Comparison of ENCODE assay signal across 16 mouse cellular contexts in genomic region chr4:133488619-133489392, GRCm38 (mm10). TPM values are rescaled to one million over a fixed set of nuclear protein-coding genes. Genes with fewer than 3 reads are reported as not detected.
DNase-seq lines count a peak whose midpoint lies in the region; ATAC-seq and TF ChIP-seq lines count a peak whose summit lies in the region.
"Had no signal": no experiment of that assay in that cellular context is flagged by ENCODE, and none has a peak within 500 bp of the region (broad histone marks: within the 10 kb centered on the region; RNA-seq: fewer than 3 reads in every experiment).

No protein-coding gene starts in this region.

- H3K36me3 ChIP-seq in kidney, embryonic 15.5 days, result no peaks in the 10 kb centered on the region
- no peaks in the 10 kb centered on the region for H3K36me3 ChIP-seq in kidney, embryonic 14.5 days (ENCODE audit: control insufficient read depth, insufficient read depth, low read length)
- H3K36me3 ChIP-seq in intestine, embryonic 15.5 days, result no peaks in the 10 kb centered on the region
- no peaks in the 10 kb centered on the region for H3K36me3 ChIP-seq in liver, embryonic 12.5 days
- no peaks in the 10 kb centered on the region for H3K36me3 ChIP-seq in myocyte (ENCODE audit: control insufficient read depth, insufficient read depth)
- H3K36me3 ChIP-seq: heart, embryonic 13.5 days; hindbrain, embryonic 13.5 days; limb, embryonic 15.5 days; midbrain, embryonic 15.5 days; neural tube, embryonic 13.5 days had no signal

- H3K79me2 ChIP-seq in myocyte (ENCODE audit: control insufficient read depth, insufficient read depth), result no peaks in the 10 kb centered on the region

- DNase-seq in adrenal gland, adult 8-10 months, result no peak
- DNase-seq in right cerebral cortex, adult 18-20 months, result no peak
- DNase-seq in layer of hippocampus, adult 11-12 months (ENCODE audit: low spot score), result no peak
- DNase-seq: cerebellum, adult 11-12 months; gastrocnemius, postnatal 10 days had no signal

- no peak overlapping the region for H3ac ChIP-seq in myocyte (ENCODE audit: control insufficient read depth, insufficient read length)

- WGBS in kidney, embryonic 15.5 days, result 64% methylated on average over 20 of the region's 20 CpGs
- 63% methylated on average over 20 of the region's 20 CpGs for whole genome bisulfite sequencing in kidney, embryonic 14.5 days
- 73% methylated on average over 20 of the region's 20 CpGs for WGBS in intestine, embryonic 15.5 days
- 63% methylated on average over 20 of the region's 20 CpGs for WGBS in liver, embryonic 12.5 days (ENCODE audit: insufficient replicate concordance)

- H3K9me3 ChIP-seq in kidney, embryonic 15.5 days (replicated peaks), result no peaks in the 10 kb centered on the region
- H3K9me3 ChIP-seq in kidney, embryonic 14.5 days (ENCODE audit: control insufficient read depth, low read length), result no peaks in the 10 kb centered on the region
- no peaks in the 10 kb centered on the region for H3K9me3 ChIP-seq in intestine, embryonic 15.5 days
- no peaks in the 10 kb centered on the region for H3K9me3 ChIP-seq in liver, embryonic 12.5 days (replicated peaks)
- H3K9me3 ChIP-seq: heart, embryonic 13.5 days; hindbrain, embryonic 13.5 days; limb, embryonic 15.5 days; midbrain, embryonic 15.5 days; neural tube, embryonic 13.5 days had no signal

- no peak overlapping the region for H3K4me3 ChIP-seq in kidney, embryonic 15.5 days (replicated peaks)
- no peak overlapping the region for H3K4me3 ChIP-seq in kidney, embryonic 14.5 days (ENCODE audit: low read length)
- H3K4me3 ChIP-seq in intestine, embryonic 15.5 days (replicated peaks), result no peak overlapping the region
- no peak overlapping the region for H3K4me3 ChIP-seq in liver, embryonic 12.5 days
- no peak overlapping the region for H3K4me3 ChIP-seq in myocyte
- H3K4me3 ChIP-seq: heart, embryonic 13.5 days; hindbrain, embryonic 13.5 days; limb, embryonic 15.5 days; midbrain, embryonic 15.5 days; neural tube, embryonic 13.5 days had no signal

- TF ChIP-seq POLR2A in myocyte (IDR thresholded peaks at IDR 0.05; ENCODE audit: insufficient read length, low read depth), result no peak

- H3K9ac ChIP-seq in kidney, embryonic 15.5 days, result no peak overlapping the region
- H3K9ac ChIP-seq in kidney, embryonic 14.5 days (ENCODE audit: low read depth, low read length), result no peak overlapping the region
- no peak overlapping the region for H3K9ac ChIP-seq in intestine, embryonic 15.5 days
- no peak overlapping the region for H3K9ac ChIP-seq in liver, embryonic 12.5 days
- H3K9ac ChIP-seq: heart, embryonic 13.5 days; hindbrain, embryonic 13.5 days; limb, embryonic 15.5 days; midbrain, embryonic 15.5 days; neural tube, embryonic 13.5 days had no signal

- H3K4me2 ChIP-seq in kidney, embryonic 15.5 days, result no peak overlapping the region
- H3K4me2 ChIP-seq in kidney, embryonic 14.5 days (replicated peaks; ENCODE audit: low read depth, low read length), result no peak overlapping the region
- no peak overlapping the region for H3K4me2 ChIP-seq in intestine, embryonic 15.5 days (replicated peaks)
- no peak overlapping the region for H3K4me2 ChIP-seq in liver, embryonic 12.5 days
- H3K4me2 ChIP-seq in myocyte (ENCODE audit: low read depth), result no peak overlapping the region
- H3K4me2 ChIP-seq: heart, embryonic 13.5 days; hindbrain, embryonic 13.5 days; limb, embryonic 15.5 days; midbrain, embryonic 15.5 days; neural tube, embryonic 13.5 days had no signal

- H3K27ac ChIP-seq in kidney, embryonic 15.5 days, result peak overlapping the region; percentile 9
- no peak overlapping the region for H3K27ac ChIP-seq in kidney, embryonic 14.5 days (ENCODE audit: low read depth, low read length)
- peak overlapping the region; percentile 54; the same call in 1 of the 2 replicates for H3K27ac ChIP-seq in intestine, embryonic 15.5 days
- no peak overlapping the region for H3K27ac ChIP-seq in liver, embryonic 12.5 days
- H3K27ac ChIP-seq: hindbrain, embryonic 13.5 days; limb, embryonic 15.5 days; midbrain, embryonic 15.5 days; neural tube, embryonic 13.5 days had no signal

- H3K4me1 ChIP-seq in kidney, embryonic 15.5 days, result peaks cover 39% of the 10 kb centered on the region
- peaks cover 22% of the 10 kb centered on the region for H3K4me1 ChIP-seq in kidney, embryonic 14.5 days (ENCODE audit: control insufficient read depth, insufficient read depth, low read length)
- H3K4me1 ChIP-seq in intestine, embryonic 15.5 days (replicated peaks), result peaks cover 19% of the 10 kb centered on the region
- peaks cover 44% of the 10 kb centered on the region for H3K4me1 ChIP-seq in liver, embryonic 12.5 days
- H3K4me1 ChIP-seq: midbrain, embryonic 15.5 days had no signal

- no peak for ATAC-seq in kidney, embryonic 15.5 days (replicated peaks; ENCODE audit: low FRiP score)
- no peak for ATAC-seq in kidney, embryonic 14.5 days (ENCODE audit: low FRiP score, low TSS enrichment)
- peak; percentile 68 for ATAC-seq in intestine, embryonic 15.5 days
- ATAC-seq in liver, embryonic 12.5 days, result peak; percentile 73
- ATAC-seq: midbrain, embryonic 15.5 days had no signal

- 0 out of 2 replicates have a peak, but pooled peaks cover 7% of the 10 kb centered on the region for H3K27me3 ChIP-seq in kidney, embryonic 15.5 days
- H3K27me3 ChIP-seq in kidney, embryonic 14.5 days (ENCODE audit: control insufficient read depth, insufficient read depth, low read length), result 0 out of 2 replicates have a peak, but pooled peaks cover 4% of the 10 kb centered on the region
- no peaks in the 10 kb centered on the region for H3K27me3 ChIP-seq in intestine, embryonic 15.5 days (replicated peaks)
- peaks cover 50% of the 10 kb centered on the region for H3K27me3 ChIP-seq in liver, embryonic 12.5 days (replicated peaks)
- no peaks in the 10 kb centered on the region for H3K27me3 ChIP-seq in myocyte (ENCODE audit: control insufficient read depth, insufficient read depth, insufficient read length)

TF ChIP-seq in myocyte, 11 proteins besides CTCF, POLR2A, EP300 and RAD21:
- peak in 2 of 3 experiments; percentile 60 to 74 for TF ChIP-seq MYOD1 (IDR thresholded peaks at IDR 0.05; ENCODE audit: control insufficient read depth in 1 of 3, insufficient read length in 2 of 3, low read depth in 2 of 3)
- TF ChIP-seq MYOG (IDR thresholded peaks at IDR 0.05; ENCODE audit: control insufficient read depth in 1 of 3, insufficient read depth in 1 of 3, insufficient read length in 2 of 3, low read depth in 2 of 3), result peak in 2 of 3 experiments; percentile 62 to 64
- no peak for TF ChIP-seq E2F4 (IDR thresholded peaks at IDR 0.05; ENCODE audit: insufficient read depth)

RNA-seq across cellular contexts. Expression of gene Tent5b, which starts 8.9 kb away (rescaled TPM):
- 1.2 and 1.3 TPM in 2 replicates for polyA plus RNA-seq in kidney, embryonic 15.5 days (2015; fragmentation: Nextera tagmentation; extraction: Ambion mirVana)
- polyA plus RNA-seq in kidney, embryonic 14.5 days (2014; fragmentation: Nextera tagmentation; extraction: Ambion mirVana), result 0.35 and 0.94 TPM in 2 replicates
- polyA plus RNA-seq in intestine, embryonic 15.5 days (2015; fragmentation: Nextera tagmentation; extraction: Ambion mirVana), result 0.82 and 0.94 TPM in 2 replicates
- polyA plus RNA-seq in liver, embryonic 12.5 days (2016; fragmentation: Nextera tagmentation; extraction: Ambion mirVana), result 0.06 TPM in 1 of 2 replicates, not detected in the other
- 3.3 TPM for polyA plus RNA-seq in myocyte (2012; fragmentation: generic; extraction: Trizol)
- total RNA-seq in adrenal gland, adult 8-10 months (2022), result 10 to 100 TPM in 2 of 4 experiments, 1 to 10 TPM in 2; 1.1 to 14.5 (median 6.0) TPM
- total RNA-seq: CH12.LX had no signal

RNA-seq across cellular contexts. Expression of gene Trnp1, which starts 9.5 kb away (rescaled TPM):
- 0.64 and 1.0 TPM in 2 replicates for polyA plus RNA-seq in kidney, embryonic 15.5 days (2015; fragmentation: Nextera tagmentation; extraction: Ambion mirVana)
- 1.4 and 1.6 TPM in 2 replicates for polyA plus RNA-seq in kidney, embryonic 14.5 days (2014; fragmentation: Nextera tagmentation; extraction: Ambion mirVana)
- polyA plus RNA-seq in intestine, embryonic 15.5 days (2015; fragmentation: Nextera tagmentation; extraction: Ambion mirVana), result 1.6 and 1.7 TPM in 2 replicates
- 0.14 and 0.27 TPM in 2 replicates for polyA plus RNA-seq in liver, embryonic 12.5 days (2016; fragmentation: Nextera tagmentation; extraction: Ambion mirVana)
- 0.37 TPM for polyA plus RNA-seq in myocyte (2012; fragmentation: generic; extraction: Trizol)
- 10 to 100 TPM in 1 of 4 experiments, 1 to 10 TPM in 3; 3.1 to 10.6 (median 6.3) TPM for total RNA-seq in adrenal gland, adult 8-10 months (2022)
- total RNA-seq: CH12.LX had no signal

RNA-seq across cellular contexts. Expression of gene Kdf1, which starts 30.0 kb away (rescaled TPM):
- polyA plus RNA-seq in kidney, embryonic 15.5 days (2015; fragmentation: Nextera tagmentation; extraction: Ambion mirVana), result 22.0 and 22.4 TPM in 2 replicates
- polyA plus RNA-seq in kidney, embryonic 14.5 days (2014; fragmentation: Nextera tagmentation; extraction: Ambion mirVana), result 15.3 and 21.4 TPM in 2 replicates
- polyA plus RNA-seq in intestine, embryonic 15.5 days (2015; fragmentation: Nextera tagmentation; extraction: Ambion mirVana), result 40.5 and 45.1 TPM in 2 replicates
- 0.26 and 0.44 TPM in 2 replicates for polyA plus RNA-seq in liver, embryonic 12.5 days (2016; fragmentation: Nextera tagmentation; extraction: Ambion mirVana)
- polyA plus RNA-seq in myocyte (2012; fragmentation: generic; extraction: Trizol), result 0.01 TPM
- total RNA-seq in adrenal gland, adult 8-10 months (2022), result 1 to 10 TPM in 3 of 4 experiments, under 1 TPM in 1; 0.90 to 5.9 (median 3.1) TPM
- total RNA-seq: CH12.LX; gastrocnemius, postnatal 10 days had no signal

RNA-seq across cellular contexts. Expression of gene Nudc, which starts 57.0 kb away (rescaled TPM):
- polyA plus RNA-seq in kidney, embryonic 15.5 days (2015; fragmentation: Nextera tagmentation; extraction: Ambion mirVana), result 334 and 359 TPM in 2 replicates
- 285 and 287 TPM in 2 replicates for polyA plus RNA-seq in kidney, embryonic 14.5 days (2014; fragmentation: Nextera tagmentation; extraction: Ambion mirVana)
- polyA plus RNA-seq in intestine, embryonic 15.5 days (2015; fragmentation: Nextera tagmentation; extraction: Ambion mirVana), result 280 and 288 TPM in 2 replicates
- 285 and 299 TPM in 2 replicates for polyA plus RNA-seq in liver, embryonic 12.5 days (2016; fragmentation: Nextera tagmentation; extraction: Ambion mirVana)
- 130 TPM for polyA plus RNA-seq in myocyte (2012; fragmentation: generic; extraction: Trizol)
- 100 to 1,000 TPM; 135 to 175 (median 167) TPM for total RNA-seq in adrenal gland, adult 8-10 months (2022)

Comparison
In these comparisons a context has a peak if more than half of its experiments do, and no peak if none do; other contexts are left out.
1. H3K27ac ChIP-seq: peak in kidney, embryonic 15.5 days (single experiment) and intestine, embryonic 15.5 days (single experiment); none in kidney, embryonic 14.5 days (single experiment) and liver, embryonic 12.5 days (single experiment).
2. ATAC-seq: peak in intestine, embryonic 15.5 days (single experiment) and liver, embryonic 12.5 days (single experiment); none in kidney, embryonic 15.5 days (single experiment) and kidney, embryonic 14.5 days (single experiment).
3. RNA of gene Kdf1, which starts 30.0 kb away (polyA plus RNA-seq): 40.5 to 45.1 TPM in intestine, embryonic 15.5 days, 22.0 to 22.4 TPM in kidney, embryonic 15.5 days and 15.3 to 21.4 TPM in kidney, embryonic 14.5 days; 0.26 to 0.44 TPM in liver, embryonic 12.5 days and 0.01 TPM in myocyte (single experiment); every median in the first group is over 10 times any median in the second.